Mouse (Mus musculus) intestine, postnatal 0 days (tissue): ENCODE measurements around the gene Mical2. TPM values are rescaled to one million over a fixed set of nuclear protein-coding genes. Genes with fewer than 3 reads are reported as not detected.

Source experiments
- ATAC-seq: fragments of 200-750 bp; cut with Nextera tagmentation; 2 replicates; pipeline ENCODE4 v1.8.0; 2017; ENCODE audit warnings: mild to moderate bottlenecking, moderate TSS enrichment, moderate library complexity
- H3K27ac ChIP-seq: fragments of 300-500 bp; sonication (generic); 2 replicates; pipeline ENCODE4 v1.5.1; 2014; ENCODE audit warnings: mild to moderate bottlenecking, low read depth, low read length, moderate library complexity
- H3K27me3 ChIP-seq: fragments of 300-500 bp; sonication (generic); replicated peaks from 2 replicates; pipeline ENCODE4 v1.6.1; 2014; ENCODE audit warnings: low read length, mixed read lengths; ENCODE audit not compliant: control insufficient read depth, insufficient read depth
- H3K36me3 ChIP-seq: fragments of 300-500 bp; sonication (generic); 2 replicates; pipeline ENCODE4 v1.6.1; 2014; ENCODE audit warnings: mild to moderate bottlenecking, moderate library complexity; ENCODE audit not compliant: control insufficient read depth, insufficient read depth
- H3K4me1 ChIP-seq: fragments of 300-500 bp; sonication (generic); replicated peaks from 2 replicates; pipeline ENCODE4 v1.6.1; 2014; ENCODE audit warnings: antibody characterized with exemption, low read length, mixed read lengths; ENCODE audit not compliant: control insufficient read depth, insufficient read depth
- H3K4me2 ChIP-seq: fragments of 300-500 bp; sonication (generic); replicated peaks from 2 replicates; pipeline ENCODE4 v1.6.1; 2014; ENCODE audit warnings: low read depth, mild to moderate bottlenecking, moderate library complexity
- H3K4me3 ChIP-seq: fragments of 300-500 bp; sonication (generic); 2 replicates; pipeline ENCODE4 v1.5.1; 2014; ENCODE audit warnings: low read depth, low read length
- H3K9ac ChIP-seq: fragments of 300-500 bp; sonication (generic); 2 replicates; pipeline ENCODE4 v1.6.1; 2014; ENCODE audit warnings: mild to moderate bottlenecking, low read depth, low read length
- H3K9me3 ChIP-seq: fragments of 300-500 bp; sonication (generic); 2 replicates; pipeline ENCODE4 v1.6.1; 2016; ENCODE audit warnings: mixed run types; ENCODE audit not compliant: control insufficient read depth
- CTCF ChIP-seq: sonication (generic); IDR thresholded peaks from 2 replicates; pipeline ENCODE4 v1.5.1; 2016; ENCODE audit warnings: low read depth, mild to moderate bottlenecking, control low read depth, antibody characterized with exemption, moderate library complexity
- WGBS: fragments of 180-500 bp; shearing (Covaris S2); extraction: QIAGEN DNeasy Blood & Tissue Kit; methylation state at CpG from one replicate; pipeline ENCODE4 v1.1.7; 2014; 5-methylcytosine and 5-hydroxymethylcytosine counted together
- polyA plus RNA-seq: library from polyadenylated mRNA; unstranded; fragments of >200 nt; fragmentation: Nextera tagmentation; extraction: Ambion mirVana; gene quantifications from 2 replicates; pipeline ENCODE4 v1.2.1, GENCODE M21; 2015

Gene Mical2
- polyA plus RNA-seq, 1 experiment from 2014 or later, result 13.0 TPM

- Histone ChIP-seq H3K9me3 (no peaks in the 10 kb centered on the region), H3K36me3 (peaks cover 3% of the 10 kb centered on the region; the same call in 1 of the 2 replicates), H3K9ac (no peak overlapping the region), H3K27me3 (no peaks in the 10 kb centered on the region), H3K4me3 (no peak overlapping the region), H3K4me1 (peaks cover 12% of the 10 kb centered on the region; the same call in 1 of the 2 replicates), H3K4me2 (no peak overlapping the region), H3K27ac (no peak overlapping the region)
- 91% methylated on average over 2 of the region's 2 CpGs for WGBS
- ATAC-seq, result no peak
- no peak for TF ChIP-seq CTCF
Observed at GRCm38 (mm10) chr7:112244071-112244470, 18.4 kb downstream of the Mical2 start.

GRCm38 (mm10) chr7:112244683-112245082 lies 19.0 kb downstream of the Mical2 start:
- Histone ChIP-seq H3K27me3 (no peaks in the 10 kb centered on the region), H3K4me1 (0 out of 2 replicates have a peak, but pooled peaks cover 7% of the 10 kb centered on the region), H3K4me2 (no peak overlapping the region), H3K27ac (no peak overlapping the region), H3K9ac (no peak overlapping the region), H3K9me3 (no peaks in the 10 kb centered on the region), H3K36me3 (peaks cover 3% of the 10 kb centered on the region; the same call in 1 of the 2 replicates), H3K4me3 (no peak overlapping the region)
- WGBS, result 29% methylated on average over 6 of the region's 6 CpGs
- no peak for TF ChIP-seq CTCF
- no peak for ATAC-seq

DNA sequence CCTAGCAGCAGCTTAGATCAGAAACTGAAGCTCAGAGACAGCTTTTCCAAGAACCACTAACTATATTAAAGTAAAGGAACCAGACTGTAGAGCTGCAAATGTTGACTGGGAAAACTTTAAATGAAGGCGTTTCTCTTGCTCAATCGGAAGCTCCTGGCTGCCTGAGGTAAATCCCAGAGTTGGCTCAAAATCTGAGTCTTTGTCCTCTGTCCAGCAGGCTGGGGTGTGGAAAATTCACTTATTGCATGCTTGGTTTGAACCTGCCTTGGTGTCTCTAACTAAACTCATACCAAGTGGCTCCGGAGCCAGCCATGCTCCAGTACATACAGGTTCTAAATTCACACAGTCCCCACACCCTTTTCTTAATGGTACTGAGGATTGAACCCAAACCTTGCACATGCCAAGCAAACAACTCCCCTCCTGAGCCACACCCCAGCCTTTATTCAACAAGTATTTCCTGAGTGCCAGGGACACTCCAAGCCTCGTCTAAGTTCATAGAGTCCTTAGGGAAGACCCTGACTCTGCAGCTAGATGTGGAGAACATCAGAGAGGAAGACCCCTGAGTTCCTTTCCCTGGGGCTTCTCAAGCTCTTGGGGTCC lies 20.3 kb downstream of the Mical2 start:
- Histone ChIP-seq H3K27me3 (no peaks in the 10 kb centered on the region), H3K27ac (no peak overlapping the region; the same call in 1 of the 2 replicates), H3K9me3 (no peaks in the 10 kb centered on the region), H3K36me3 (0 out of 2 replicates have a peak, but pooled peaks cover 3% of the 10 kb centered on the region), H3K4me1 (peaks cover 8% of the 10 kb centered on the region; the same call in 1 of the 2 replicates), H3K4me3 (no peak overlapping the region), H3K9ac (no peak overlapping the region), H3K4me2 (no peak overlapping the region)
- no peak for TF ChIP-seq CTCF
- 66% methylated on average over 4 of the region's 4 CpGs for WGBS
- ATAC-seq, result no peak

GRCm38 (mm10) chr7:112246442-112246841 lies 20.8 kb downstream of the Mical2 start:
- Histone ChIP-seq H3K36me3 (0 out of 2 replicates have a peak, but pooled peaks cover 3% of the 10 kb centered on the region), H3K4me2 (no peak overlapping the region), H3K27me3 (no peaks in the 10 kb centered on the region), H3K4me1 (peaks cover 13% of the 10 kb centered on the region), H3K9me3 (no peaks in the 10 kb centered on the region), H3K27ac (no peak overlapping the region; the same call in 1 of the 2 replicates), H3K4me3 (no peak overlapping the region), H3K9ac (no peak overlapping the region)
- WGBS, result 82% methylated on average over 4 of the region's 4 CpGs
- TF ChIP-seq CTCF, result no peak
- ATAC-seq, result no peak

- no peak overlapping the region for H3K27ac ChIP-seq
- WGBS, result 70% methylated on average over 3 of the region's 3 CpGs
- H3K9me3 ChIP-seq, result no peaks in the 10 kb centered on the region
- no peak for ATAC-seq
- no peak overlapping the region for H3K4me2 ChIP-seq
- no peak for TF ChIP-seq CTCF
- no peaks in the 10 kb centered on the region for H3K27me3 ChIP-seq
- H3K36me3 ChIP-seq, result no peaks in the 10 kb centered on the region
- H3K4me1 ChIP-seq, result peaks cover 18% of the 10 kb centered on the region
- no peak overlapping the region for H3K4me3 ChIP-seq
- H3K9ac ChIP-seq, result no peak overlapping the region
Observed at GRCm38 (mm10) chr7:112247890-112248289, 22.2 kb downstream of the Mical2 start.

DNA sequence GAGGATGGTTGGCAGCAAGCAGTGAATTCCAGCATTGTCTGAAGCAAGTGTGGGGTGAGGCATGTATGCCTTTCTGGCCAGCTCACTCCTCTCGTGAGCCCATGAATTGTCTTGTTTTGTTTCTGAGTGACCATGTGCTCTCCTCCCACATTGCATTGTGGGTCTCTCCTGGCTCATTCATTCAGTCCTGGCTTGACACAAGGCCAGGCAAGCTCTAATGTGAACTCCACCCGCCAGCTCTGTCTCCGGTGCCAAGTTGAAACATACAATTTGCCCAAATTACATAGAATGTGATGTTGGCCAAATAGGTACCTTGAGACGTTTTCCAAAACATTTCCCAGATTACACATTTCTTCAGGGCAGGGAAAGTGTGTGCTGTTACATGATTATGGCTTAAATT lies 23.8 kb downstream of the Mical2 start:
- no peaks in the 10 kb centered on the region for H3K9me3 ChIP-seq
- H3K4me3 ChIP-seq, result no peak overlapping the region
- H3K27ac ChIP-seq, result no peak overlapping the region
- no peak for ATAC-seq
- H3K36me3 ChIP-seq, result no peaks in the 10 kb centered on the region
- WGBS, result 79% methylated on average over 4 of the region's 4 CpGs
- H3K4me2 ChIP-seq, result no peak overlapping the region
- no peak for TF ChIP-seq CTCF
- H3K9ac ChIP-seq, result no peak overlapping the region
- no peaks in the 10 kb centered on the region for H3K27me3 ChIP-seq
- peaks cover 18% of the 10 kb centered on the region for H3K4me1 ChIP-seq
